Mouse (Mus musculus) fibroblast of lung, adult 2 months (primary cell): ENCODE measurements around the gene Tmem52b.
"Not testable (repeated sequence)": the region's sequence is repeated elsewhere in the genome, so short reads cannot be mapped to it uniquely, and the experiment has no call there.

Source experiments
- DNase-seq: peaks from one replicate; pipeline ENCODE4 v3.0.0-alpha.2; 2011; ENCODE audit warnings: low read depth

Gene Tmem52b

DNA sequence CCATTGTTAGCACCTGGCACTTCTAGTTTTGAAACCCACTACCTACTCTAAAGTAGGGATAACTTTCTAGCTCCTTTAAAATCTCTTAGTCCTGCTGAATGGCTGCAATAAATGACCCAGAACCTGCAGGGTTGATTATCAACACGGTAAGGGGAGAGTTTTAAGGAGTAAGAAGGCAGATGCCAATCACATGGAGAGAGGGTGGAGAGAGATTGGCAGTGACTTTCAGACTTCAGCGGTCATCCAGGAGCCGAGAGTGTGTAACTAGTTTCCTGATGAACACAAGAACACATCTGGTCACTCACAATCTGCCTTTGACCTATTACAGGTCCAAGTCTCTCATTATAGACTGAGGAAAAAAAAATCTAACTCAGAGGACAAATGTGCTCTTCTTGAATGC is at the start of gene Tmem52b:
TSS of gene Tmem52b (plus strand) at position 189 of the 400 bp plus-strand sequence.
- no peak for DNase-seq

DNA sequence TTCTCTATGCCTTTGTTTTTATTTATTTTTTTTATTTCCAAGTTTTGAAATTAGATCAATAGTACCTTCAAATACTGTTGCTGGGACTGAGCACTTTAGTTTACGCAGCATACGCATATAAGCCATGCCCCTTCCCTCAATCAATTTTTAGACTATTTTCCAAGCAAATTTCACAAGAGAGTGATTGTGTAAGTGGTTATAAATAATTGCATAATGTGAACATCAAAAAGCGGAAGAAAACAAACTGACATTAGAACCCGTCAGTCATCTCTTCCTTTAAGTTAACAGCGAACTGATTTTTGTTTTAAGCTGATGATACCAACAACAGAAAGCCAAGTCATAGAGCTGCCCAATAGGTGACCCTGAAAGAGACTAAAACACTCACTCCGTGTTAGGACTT is 41.0 kb upstream of the Tmem52b start:
- no peak for DNase-seq

DNA sequence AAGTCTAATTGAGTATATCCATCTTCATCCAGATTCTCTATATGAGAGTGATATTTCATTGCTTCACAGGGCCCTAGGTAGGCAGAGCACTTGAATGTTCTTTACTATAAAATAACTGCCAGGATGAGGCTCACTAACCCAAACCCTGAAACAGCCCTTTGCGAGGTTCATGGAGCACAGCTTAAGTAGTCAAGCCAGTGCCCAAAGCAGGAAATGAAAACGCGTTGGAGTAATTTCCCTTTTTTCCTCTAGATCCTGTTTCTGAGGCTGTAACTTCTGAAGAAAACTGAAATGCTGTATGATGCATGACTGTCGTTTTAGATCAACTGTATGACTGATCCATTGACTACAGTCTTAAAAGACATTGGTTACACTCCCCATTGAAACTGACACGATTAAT is 39.7 kb upstream of the Tmem52b start:
- DNase-seq = no peak

DNA sequence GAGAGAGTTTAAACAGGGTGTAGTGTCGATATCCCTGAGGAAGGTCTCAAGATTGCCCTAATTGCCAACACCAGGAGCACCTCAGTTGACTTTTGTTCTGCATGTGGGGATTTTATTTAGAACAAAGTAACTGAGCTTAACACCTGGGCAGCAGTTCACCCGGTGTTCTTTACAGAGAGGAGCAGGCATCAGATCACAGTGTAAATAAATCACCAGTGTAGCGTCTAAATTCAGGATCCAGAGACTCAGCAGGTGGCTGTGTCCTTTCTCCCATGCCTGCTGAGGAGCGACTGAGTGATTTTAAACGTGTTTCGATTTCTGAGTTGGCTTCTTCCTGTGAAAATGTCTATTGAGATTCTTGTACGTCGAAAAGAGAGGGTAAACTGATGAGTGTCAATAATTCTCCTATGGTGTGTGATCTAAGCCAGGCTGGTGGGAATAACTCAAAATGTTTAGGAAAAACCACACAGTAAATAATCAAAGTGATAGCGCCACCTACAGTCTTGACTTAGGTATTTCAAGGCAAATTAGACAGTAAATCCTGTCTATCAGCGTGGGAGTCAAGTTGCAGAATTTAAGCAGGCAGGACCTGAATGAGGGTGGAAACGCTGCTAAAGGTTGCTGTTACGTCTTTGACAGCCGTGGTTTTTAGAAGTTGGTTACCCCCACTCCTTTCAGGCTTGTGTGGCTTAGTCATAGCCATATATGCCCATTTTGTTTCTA is 35.8 kb upstream of the Tmem52b start:
- no peak for DNase-seq

DNA sequence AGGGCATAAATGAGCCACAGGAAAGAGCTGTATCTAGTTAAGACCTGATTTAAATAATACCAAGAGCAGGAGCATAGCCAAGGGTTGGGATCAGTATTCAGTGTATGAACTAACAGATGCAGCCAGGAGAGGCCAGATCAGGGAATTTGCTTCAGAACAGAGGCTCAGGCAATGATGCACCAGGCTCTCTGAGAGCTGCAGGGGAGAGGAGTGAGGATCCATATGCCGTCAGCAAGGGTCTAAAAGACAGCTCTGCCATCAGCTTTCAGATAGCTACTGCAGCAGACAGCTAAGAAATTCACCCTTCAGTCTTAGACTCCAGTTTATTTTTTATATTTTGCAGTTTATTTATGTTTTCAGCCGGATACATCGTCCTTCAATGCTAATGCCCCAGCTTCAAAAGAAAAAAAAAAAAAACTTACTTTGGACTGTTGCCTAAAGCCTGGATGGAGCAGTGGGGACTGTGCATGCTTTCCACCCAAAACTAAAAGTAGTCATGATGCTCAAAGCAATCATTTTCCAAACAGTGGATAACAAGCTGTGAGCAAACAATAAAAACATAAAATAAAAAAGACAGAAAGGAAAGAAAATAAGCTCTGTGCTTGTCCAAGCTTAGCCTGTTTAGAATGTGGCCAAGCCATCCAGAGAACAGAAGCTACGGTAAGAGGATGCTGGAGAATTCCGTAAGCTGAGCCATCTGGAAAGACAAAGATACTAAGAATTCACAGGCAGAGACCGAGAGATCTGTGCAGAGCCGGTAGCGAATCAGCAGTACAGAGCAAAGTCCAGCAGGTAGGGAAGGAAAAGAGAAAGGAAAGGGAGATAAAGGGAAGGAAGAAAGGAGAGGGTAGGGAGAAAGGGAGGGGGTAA is 32.0 kb upstream of the Tmem52b start:
- DNase-seq = no peak

DNA sequence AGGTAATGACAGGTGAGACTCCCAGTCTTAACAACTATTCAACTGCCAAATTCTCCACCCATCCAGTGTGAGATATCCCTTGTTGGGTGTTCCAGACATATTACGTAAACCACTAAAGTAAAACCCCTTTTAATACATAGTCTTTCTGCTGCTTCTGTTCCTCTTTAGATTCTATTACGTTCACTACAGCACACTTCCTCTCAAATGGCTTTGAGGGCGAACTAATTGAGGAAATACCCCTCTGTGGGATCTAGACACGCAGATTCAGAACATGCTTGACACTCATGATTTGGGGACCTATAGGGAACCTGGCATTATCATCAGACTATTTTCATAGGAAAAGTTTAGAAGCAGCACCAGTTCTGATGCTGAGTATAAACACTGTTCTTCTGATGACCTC is 17.4 kb upstream of the Tmem52b start:
- DNase-seq = no peak

DNA sequence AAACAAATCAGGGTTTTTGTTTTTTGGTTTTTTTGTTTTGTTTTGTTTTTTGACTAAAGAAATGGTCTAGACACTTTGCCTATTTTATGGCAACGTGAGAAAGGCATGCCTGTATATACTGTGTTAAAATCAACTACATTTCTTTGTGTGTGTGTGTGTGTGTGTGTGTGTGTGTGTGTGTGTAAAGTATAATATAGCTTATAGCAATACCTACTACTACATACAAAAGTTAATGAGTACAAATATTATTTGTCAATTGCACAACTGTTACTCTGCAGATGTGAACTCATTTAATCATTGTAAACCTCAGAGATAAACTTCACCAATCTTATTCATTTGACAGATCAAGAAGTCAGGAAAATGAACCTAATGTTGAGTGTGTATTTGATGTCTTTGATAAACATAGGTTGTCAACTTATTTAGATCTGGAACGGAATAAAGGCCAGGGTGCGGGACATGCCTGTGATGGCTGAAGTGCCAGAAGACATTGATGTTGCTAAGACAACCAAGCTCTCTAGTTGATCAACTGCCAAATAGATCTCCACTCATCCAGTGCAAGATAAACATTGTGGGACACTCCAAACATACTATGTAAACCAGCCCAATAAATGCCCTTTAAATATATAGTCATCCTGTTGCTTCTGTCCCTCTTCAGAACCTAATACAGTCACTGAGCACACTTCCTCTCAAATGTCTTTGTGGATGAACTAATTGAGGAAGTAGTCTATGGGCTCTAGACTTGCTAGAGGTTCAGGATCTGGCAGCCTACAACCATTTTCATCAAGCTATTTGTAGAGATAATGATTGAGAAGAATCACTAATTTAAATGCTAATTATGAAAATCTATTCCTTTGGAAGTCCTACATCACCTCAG is 14.8 kb upstream of the Tmem52b start:
- no peak for DNase-seq

DNA sequence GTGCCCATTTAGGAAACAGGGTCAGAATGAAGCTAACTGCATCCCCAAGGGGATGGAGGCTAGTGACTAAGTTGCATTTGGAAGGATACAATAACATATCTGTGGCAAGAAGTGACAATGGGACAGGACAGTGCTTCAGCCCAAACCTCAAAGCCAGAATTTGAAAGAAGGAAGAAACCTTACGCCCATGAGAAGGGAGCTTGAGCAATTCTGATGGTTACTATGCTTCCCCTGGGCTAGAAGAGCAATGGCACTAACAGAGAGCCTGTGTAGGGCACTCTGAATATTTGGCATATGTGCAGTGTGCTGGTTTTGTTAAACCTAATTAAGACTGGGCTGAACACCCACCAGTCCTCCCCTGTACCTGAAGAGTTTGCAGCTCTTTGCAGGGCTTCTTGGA is 12.8 kb upstream of the Tmem52b start:
- not testable (repeated sequence) for DNase-seq

DNA sequence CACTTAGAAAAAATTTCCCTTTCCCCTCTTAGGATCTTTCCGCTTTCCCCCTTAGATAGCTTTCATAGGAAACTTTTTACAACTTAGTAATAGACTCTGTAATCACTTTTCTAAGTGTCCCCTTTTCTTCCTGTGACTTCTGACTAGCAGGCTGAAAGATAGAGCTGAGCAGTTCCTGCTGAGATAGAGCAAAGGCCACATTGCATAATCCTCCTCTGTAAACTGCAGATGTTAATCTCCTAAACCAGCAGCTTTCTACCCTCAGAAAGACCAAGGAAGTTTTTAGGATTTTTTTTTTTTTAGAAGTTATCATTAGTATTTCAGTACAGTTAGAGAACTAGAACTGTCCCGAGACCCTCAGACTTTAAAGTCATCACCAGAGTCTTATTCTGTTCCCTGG is 8.9 kb upstream of the Tmem52b start:
- no peak for DNase-seq

DNA sequence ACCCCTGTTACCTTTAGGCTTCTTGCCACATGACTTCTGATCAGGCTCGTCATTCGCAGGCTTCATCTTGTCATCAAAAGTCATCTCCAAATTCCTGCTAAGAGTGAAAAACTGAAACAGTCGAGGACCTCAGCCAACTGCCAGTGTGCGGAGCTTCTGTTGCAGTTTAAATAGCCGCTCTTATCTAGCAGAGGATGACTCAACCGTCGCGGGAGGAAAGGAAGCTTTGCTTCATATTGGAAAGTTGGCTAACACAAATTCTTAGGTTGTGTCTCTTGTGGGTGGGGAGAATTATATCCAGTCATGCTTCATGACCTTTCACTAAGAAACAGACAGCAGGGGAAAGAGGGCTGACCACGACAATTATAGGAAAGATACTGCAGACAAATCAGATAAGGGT is 5.3 kb upstream of the Tmem52b start, which contains the start of gene Olr1:
TSS of gene Olr1 (minus strand) at position 142 of the 400 bp plus-strand sequence.
- no peak for DNase-seq

DNA sequence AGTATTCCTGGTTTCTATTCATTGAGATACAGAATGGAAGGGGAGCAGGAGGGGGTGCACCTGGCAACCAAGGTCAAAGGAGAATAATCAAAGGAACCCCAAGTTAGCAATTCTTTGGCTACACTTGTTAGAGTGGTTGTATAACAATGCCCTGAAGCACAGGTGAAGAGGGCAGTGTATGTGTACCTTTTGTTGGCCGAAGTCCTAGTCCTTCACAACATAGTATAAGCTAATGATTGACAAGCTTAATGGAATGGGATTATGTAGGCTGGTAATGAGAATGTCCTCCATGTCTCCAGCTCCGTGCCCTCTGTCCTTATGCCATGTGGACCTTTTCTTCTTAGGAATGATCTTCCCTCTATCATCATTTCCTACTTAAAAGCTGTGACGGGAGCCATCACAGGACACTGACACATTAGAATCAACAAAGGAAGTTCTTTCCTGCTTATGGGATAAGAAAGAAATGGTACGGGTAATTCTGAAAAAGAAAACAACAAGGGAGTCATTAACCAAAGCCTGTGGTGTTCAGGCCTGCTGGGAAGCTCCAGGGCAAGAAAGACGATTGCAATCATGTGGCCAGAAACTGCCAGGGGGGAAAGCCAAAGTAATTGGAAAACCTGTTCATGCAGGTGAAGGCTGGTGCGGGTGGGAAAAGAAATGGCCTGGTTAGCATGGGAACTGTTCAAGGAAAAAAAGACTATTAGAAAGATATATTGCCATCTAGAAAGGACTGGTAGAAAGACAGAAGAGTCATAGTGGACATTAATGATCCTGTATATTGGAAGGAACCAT is 2.0 kb upstream of the Tmem52b start:
- DNase-seq = no peak

DNA sequence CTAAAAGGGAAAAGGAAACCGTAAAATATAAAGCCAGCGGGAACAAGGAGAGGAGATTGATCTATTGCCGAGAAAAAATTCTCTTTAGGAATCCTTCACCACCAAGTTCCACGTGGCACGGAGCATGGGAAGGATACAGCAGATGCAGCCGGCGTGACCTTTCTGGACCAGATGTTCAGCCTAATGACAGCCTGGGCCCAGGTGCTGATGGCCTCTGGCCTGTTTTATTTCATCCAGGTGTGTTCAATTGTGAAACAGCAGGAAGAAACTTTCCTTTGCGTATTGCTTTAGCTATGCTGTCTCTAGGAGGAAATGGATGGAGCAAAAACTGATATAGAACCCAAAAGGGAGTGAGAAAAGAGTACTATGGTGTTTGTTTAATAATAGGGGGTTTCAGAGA is 513 bp downstream of the Tmem52b start:
- DNase-seq = no peak

DNA sequence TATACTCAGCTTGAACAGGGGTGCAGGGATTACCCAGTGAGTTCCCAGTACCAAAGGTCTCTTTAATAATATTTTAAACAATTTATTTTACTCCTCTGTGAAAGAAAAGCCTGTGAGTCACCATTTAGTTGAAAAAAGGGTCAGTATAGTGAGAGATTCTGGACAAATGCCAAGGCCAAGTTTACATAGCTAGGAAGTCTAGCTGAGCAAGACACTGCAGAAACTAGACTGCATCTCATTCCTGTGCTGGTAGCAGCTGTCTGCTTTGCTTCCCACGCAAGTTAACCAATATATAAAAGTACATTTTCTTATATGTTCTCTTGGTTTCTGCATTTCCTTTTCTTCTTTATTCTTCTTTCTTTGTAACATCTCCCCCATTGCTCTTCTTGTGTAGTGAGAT is 1.1 kb downstream of the Tmem52b start:
- DNase-seq = no peak

DNA sequence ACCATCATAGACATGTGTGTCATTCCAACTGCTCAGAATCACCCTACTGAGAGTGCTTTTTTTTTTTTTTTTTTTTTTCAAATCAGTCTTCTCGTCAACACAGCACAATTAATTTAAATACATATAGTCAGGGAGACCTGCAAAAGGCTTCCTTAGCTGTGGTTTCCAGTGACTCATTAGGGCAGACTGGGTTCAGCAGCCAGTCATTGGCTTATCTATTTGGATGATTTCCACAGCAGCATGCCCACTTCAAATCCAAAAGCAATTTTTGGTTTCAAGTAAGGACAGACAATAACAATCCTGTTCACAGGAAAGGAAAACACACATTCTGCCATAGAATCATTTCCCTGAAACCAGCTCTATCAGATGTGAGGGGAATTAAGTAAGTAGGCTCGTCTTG is 2.0 kb downstream of the Tmem52b start:
- DNase-seq = no peak

DNA sequence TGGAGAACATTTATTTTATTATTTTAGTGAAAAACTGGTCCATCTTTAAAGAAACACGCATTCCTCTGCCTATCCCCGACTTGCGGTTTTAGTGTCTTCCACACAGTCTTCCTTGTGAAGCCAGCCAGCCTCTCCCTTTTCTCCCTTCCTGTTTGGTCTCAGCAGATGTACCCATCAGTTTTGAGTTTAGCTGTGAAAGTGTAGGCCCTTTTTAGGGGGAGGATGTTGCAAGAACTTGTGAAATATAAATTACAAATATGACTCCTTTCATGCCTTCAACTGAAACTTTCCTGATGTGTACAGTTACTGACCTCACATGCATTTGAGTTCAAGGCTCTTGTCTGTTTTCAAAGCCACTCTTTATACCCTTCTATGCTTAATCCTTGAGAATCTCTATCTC is 2.7 kb downstream of the Tmem52b start:
- no peak for DNase-seq

DNA sequence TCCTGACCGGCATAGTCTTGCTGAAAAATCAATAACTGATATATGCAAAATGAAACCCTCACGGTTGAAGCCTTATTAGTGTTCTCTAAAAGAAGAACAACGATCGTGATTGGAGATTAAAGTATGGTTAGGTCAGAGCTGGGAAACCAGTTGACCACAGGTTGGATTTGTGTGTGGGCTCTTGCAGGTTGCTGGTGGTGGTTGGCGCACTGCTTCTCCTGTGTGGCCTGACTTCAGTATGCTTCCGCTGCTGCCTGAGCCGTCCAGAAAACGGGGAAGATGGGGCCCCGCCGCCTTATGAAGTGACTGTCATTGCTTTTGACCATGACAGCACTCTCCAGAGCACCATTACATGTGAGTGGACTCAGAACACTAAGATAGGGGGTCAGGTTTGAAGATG is 4.0 kb downstream of the Tmem52b start:
- no peak for DNase-seq

DNA sequence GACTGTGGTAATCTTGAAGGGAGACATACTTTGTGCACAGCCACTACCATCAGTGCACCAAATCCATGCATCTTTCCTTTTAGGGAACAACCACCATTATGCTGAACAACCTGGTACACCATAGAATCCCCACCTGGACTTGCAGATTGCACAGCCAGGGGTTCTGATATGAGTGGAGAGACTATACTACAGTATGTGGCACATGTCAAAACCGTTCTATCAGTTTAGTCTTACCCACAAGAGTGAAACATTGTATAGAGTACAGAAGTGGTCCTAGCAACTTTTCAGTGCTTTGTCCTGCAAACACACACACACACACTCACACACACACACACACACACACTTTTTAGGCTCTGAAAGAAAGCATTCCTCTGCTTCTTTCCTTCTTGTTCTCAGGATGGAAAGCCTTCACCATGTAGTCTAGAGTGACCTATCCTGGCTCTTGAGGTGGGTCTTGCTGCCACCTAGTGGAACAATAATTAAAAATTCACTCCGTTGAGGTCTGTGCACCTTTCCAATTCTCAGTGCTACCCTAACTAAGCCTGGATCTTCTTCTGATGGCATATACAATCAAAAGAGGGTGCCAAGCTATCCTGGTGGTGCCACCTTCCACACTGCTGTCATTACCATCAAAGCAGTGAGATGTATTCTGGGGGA is 5.5 kb downstream of the Tmem52b start:
- no peak for DNase-seq

DNA sequence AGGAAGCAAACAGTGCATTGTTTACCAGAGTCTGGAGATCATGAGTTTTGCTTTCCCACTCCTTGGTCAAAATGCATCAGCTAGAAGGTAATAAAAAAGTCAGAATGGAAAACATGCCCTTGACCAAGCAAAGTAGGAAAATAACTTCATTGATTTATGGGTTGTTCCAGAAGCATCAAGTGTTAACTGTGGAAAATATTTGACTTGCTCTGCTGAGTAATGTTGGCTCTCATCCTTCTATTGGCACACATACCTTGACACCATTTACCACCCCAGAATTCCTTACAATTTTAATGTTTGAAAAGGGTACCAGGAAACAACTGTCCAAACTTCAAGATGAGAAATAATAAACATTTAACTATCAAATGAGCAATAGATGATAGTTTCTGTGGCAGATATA is 13.7 kb downstream of the Tmem52b start:
- DNase-seq = no peak

DNA sequence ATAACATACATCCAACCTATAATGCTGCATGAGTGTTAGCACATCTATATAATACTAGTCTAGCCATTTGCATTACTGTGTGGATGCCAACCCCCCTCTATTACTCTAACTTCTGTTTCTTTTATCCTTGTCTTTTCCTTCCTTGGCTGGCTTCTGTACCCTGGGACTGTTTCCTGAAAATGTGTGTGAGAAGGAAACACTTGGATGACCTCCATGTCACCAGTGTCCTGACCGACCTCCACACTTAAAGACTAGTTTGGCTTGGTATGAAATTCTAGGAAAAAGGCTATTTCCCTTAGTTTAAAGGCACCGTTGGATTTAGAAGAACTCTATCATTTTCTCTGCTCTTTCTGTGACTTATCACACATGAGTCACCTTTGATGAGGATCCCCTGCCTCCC is 15.1 kb downstream of the Tmem52b start:
- DNase-seq = no peak

DNA sequence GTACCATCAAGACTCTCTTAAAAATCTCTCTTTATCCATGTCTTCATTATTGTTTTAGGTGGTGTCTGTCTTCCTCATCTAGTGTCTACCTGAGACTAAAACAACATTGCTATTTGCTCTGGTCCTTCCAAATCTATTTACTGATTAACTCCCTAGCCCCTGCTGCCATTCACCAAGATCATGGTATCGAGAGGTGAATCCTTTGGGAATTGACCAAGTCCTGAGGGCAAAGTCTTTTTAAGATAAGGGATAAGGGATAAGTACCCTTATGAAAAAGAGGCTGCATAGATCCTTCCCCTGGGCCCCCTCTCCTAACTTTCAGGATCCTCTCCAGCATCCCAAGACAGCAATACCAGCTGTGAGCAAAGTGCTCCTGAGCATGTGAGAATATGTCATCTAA is 17.2 kb downstream of the Tmem52b start:
- no peak for DNase-seq

DNA sequence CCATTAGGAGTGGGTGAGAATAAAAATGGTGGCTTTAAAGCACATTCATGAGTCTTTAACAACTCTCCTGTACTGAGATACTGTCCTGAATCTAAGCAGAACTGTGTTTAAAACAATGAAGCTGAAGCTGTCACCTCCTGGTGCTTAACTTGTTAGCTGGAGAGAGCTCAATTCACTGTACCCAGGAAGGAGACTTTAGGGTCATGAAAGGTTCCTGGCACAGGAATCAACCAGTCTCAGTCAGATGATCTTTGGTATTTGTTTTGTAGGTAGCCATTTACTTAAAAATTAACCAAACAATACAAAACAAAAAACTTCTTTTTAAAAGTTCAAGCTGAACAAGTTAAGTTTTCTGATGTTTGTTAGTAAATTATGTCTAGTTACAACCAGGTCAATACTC is 17.9 kb downstream of the Tmem52b start:
- DNase-seq = no peak
